Mouse (Mus musculus) brain, embryonic 14.5 days (tissue): ENCODE data around the gene Bach2. TPM values are rescaled to one million over a fixed set of nuclear protein-coding genes. Genes with fewer than 3 reads are reported as not detected.

Source experiments
- DNase-seq: peaks from one replicate; pipeline ENCODE4 v3.0.0-alpha.2; 2011; ENCODE audit warnings: low read depth
- CTCF ChIP-seq: fragments of 200-500 bp; IDR thresholded peaks from 2 replicates; pipeline ENCODE4 v1.5.1; 2012; ENCODE audit warnings: inconsistent platforms, mild to moderate bottlenecking, moderate library complexity, borderline replicate concordance; ENCODE audit not compliant: insufficient read depth, insufficient read length; ENCODE audit errors: extremely low read depth
- POLR2A ChIP-seq: fragments of 200-500 bp; IDR thresholded peaks from 2 replicates; pipeline ENCODE4 v1.6.1; 2012; ENCODE audit warnings: mild to moderate bottlenecking, inconsistent platforms, borderline replicate concordance; ENCODE audit not compliant: poor library complexity, insufficient read depth, insufficient read length, severe bottlenecking; ENCODE audit errors: extremely low read depth
- polyA plus RNA-seq: library from polyadenylated mRNA; depleted of rRNA; stranded (reverse); fragments of >200 nt; gene quantifications from 2 replicates; pipeline ENCODE4 v1.2.3, GENCODE M21; 2012

Gene Bach2
- polyA plus RNA-seq, 1 experiment: 31.4 TPM

GRCm38 (mm10) chr4:32587543-32587942 lies 348.9 kb downstream of the Bach2 start:
- no peak for DNase-seq
- no peak for TF ChIP-seq POLR2A
- TF ChIP-seq CTCF: no peak

GRCm38 (mm10) chr4:32588237-32588636 lies 349.6 kb downstream of the Bach2 start:
- TF ChIP-seq CTCF: no peak
- TF ChIP-seq POLR2A: no peak
- DNase-seq: no peak

DNA sequence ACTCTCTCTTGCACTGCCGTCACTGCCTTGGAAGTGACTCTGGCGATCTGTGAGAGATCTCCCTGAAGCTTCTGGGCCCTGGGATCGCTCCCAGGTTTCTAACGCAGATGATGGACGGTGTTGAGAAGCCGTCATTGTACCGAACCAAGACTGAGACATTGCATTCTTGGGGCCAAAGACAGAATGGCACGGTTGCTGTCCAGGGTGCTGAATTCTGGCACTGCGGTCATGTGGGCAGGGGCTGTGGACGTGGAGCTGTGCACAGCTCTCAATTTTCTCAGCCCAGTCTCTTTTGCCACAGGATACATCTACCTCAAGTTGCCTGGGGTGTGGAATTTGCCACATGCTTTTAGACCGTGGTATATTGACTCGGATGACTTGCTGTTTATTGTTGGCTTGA lies 362.5 kb downstream of the Bach2 start:
- DNase-seq: peak; percentile 29
- TF ChIP-seq POLR2A (no peak), CTCF (no peak)

DNA sequence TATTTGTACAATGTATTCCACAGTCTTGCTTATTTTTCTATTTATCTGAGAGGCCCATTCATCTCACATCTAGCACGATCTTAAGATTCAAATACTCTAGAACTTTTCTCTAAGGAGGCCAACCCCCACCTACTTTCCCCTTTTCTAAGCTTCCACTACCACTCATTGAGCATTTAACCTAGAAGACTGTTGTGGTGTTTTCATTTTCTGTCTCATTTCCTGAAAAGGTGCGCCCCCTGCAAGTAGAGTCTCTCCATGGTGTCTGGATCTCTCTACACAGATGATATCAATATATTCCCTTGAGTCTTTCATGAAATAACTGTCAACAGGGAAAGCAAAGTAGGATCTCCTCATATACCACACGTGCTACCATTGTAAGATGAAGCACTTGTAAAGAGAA lies 364.1 kb downstream of the Bach2 start, which contains the start of gene Gja10:
Gja10 (minus strand) TSS at position 101 of the 400 bp plus-strand sequence.
- TF ChIP-seq CTCF (no peak), POLR2A (no peak)
- DNase-seq: no peak

- TF ChIP-seq POLR2A: peak; percentile 91
- no peak for TF ChIP-seq CTCF
- peak; percentile 100 for DNase-seq
Observed at GRCm38 (mm10) chr4:32615034-32615881, 376.7 kb downstream of the Bach2 start, which contains the start of gene Casp8ap2. Gene Casp8ap2, plus strand, starts transcription at chr4:32615451.

- no peak for TF ChIP-seq POLR2A
- no peak for TF ChIP-seq CTCF
- no peak for DNase-seq
Observed at GRCm38 (mm10) chr4:32621637-32622036, 383.0 kb downstream of the Bach2 start.
